Mouse (Mus musculus) kidney, embryonic 14.5 days (tissue): ENCODE measurements around the gene B3gnt2. TPM values are rescaled to one million over a fixed set of nuclear protein-coding genes. Genes with fewer than 3 reads are reported as not detected.

Experiments used
- ATAC-seq: fragments of 200-750 bp; cut with Nextera tagmentation; 2 replicates; pipeline ENCODE4 v1.8.0; 2017; ENCODE audit warnings: moderate number of reproducible peaks, mild to moderate bottlenecking, moderate TSS enrichment, moderate library complexity; ENCODE audit not compliant: low FRiP score, low TSS enrichment
- H3K27ac ChIP-seq: fragments of 300-500 bp; sonication (generic); 2 replicates; pipeline ENCODE4 v1.5.1; 2014; ENCODE audit warnings: low read depth, mild to moderate bottlenecking, low read length, moderate library complexity, mixed read lengths
- H3K27me3 ChIP-seq: fragments of 300-500 bp; sonication (generic); 2 replicates; pipeline ENCODE4 v1.6.1; 2014; ENCODE audit warnings: mild to moderate bottlenecking, low read length; ENCODE audit not compliant: control insufficient read depth, insufficient read depth
- H3K36me3 ChIP-seq: fragments of 300-500 bp; sonication (generic); 2 replicates; pipeline ENCODE4 v1.6.1; 2014; ENCODE audit warnings: low read length, mixed read lengths; ENCODE audit not compliant: control insufficient read depth, insufficient read depth
- H3K4me1 ChIP-seq: fragments of 300-500 bp; sonication (generic); 2 replicates; pipeline ENCODE4 v1.6.1; 2014; ENCODE audit warnings: low read length, mixed read lengths; ENCODE audit not compliant: control insufficient read depth, insufficient read depth
- H3K4me2 ChIP-seq: fragments of 300-500 bp; sonication (generic); replicated peaks from 2 replicates; pipeline ENCODE4 v1.6.1; 2014; ENCODE audit warnings: low read depth, mild to moderate bottlenecking, low read length
- H3K4me3 ChIP-seq: fragments of 300-500 bp; sonication (generic); 2 replicates; pipeline ENCODE4 v1.5.1; 2014; ENCODE audit warnings: mild to moderate bottlenecking, low read length
- H3K9ac ChIP-seq: fragments of 300-500 bp; sonication (generic); 2 replicates; pipeline ENCODE4 v1.6.1; 2014; ENCODE audit warnings: low read depth, mild to moderate bottlenecking, low read length, moderate library complexity
- H3K9me3 ChIP-seq: fragments of 300-500 bp; sonication (generic); 2 replicates; pipeline ENCODE4 v1.6.1; 2016; ENCODE audit warnings: low read length; ENCODE audit not compliant: control insufficient read depth
- WGBS: fragments of 180-500 bp; shearing (Covaris S2); extraction: QIAGEN DNeasy Blood & Tissue Kit; methylation state at CpG from one replicate; pipeline ENCODE4 v1.1.7; 2014; 5-methylcytosine and 5-hydroxymethylcytosine counted together
- polyA plus RNA-seq: library from polyadenylated mRNA; unstranded; fragments of >200 nt; fragmentation: Nextera tagmentation; extraction: Ambion mirVana; gene quantifications from 2 replicates; pipeline ENCODE4 v1.2.1, GENCODE M21; 2014

Gene B3gnt2
- polyA plus RNA-seq, 1 experiment from 2014 or later, result 9.1 TPM

DNA sequence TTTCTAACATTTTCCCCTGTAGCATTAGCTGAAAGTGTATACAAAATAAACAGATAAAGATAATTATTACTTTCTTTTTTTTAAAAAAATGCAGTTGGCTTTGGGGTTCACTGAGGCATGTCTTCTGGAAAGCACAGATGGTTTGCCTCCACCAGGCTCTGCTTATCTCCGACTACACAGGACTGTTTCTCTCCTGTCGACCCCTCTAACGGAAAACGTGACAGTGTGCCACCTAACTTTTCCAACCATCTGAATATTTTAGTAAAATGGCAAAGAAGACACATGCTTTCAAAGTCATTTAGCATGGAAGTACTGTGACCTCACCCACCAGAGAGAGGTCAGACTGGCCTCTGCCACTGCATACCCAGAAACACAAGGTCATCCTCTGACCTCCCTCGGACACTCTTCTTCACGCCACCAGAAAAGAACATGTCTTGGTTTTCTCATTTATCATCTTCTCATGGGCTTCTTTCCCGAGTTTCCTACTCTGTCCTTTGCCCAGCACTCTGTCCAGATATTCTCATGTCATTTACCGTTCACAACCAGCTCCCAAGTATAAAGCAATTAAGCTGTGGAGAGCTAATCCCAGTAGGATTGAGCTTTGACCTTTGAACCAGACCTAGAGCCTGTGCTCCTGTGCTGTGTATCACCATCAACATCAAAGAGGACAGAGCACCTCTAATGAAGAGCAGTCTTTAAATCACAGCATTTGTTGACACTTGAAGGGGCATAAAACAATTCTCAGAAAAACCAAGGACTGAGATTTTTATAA is 13.6 kb downstream of the B3gnt2 start:
- no peaks in the 10 kb centered on the region for H3K9me3 ChIP-seq
- H3K4me1 ChIP-seq, result peaks cover 26% of the 10 kb centered on the region
- 40% methylated on average over 8 of the region's 8 CpGs for WGBS
- H3K4me2 ChIP-seq, result no peak overlapping the region
- H3K27ac ChIP-seq, result no peak overlapping the region; the same call in 1 of the 2 replicates
- H3K4me3 ChIP-seq, result no peak overlapping the region
- no peaks in the 10 kb centered on the region for H3K27me3 ChIP-seq
- ATAC-seq, result no peak
- no peak overlapping the region for H3K9ac ChIP-seq
- H3K36me3 ChIP-seq, result no peaks in the 10 kb centered on the region

DNA sequence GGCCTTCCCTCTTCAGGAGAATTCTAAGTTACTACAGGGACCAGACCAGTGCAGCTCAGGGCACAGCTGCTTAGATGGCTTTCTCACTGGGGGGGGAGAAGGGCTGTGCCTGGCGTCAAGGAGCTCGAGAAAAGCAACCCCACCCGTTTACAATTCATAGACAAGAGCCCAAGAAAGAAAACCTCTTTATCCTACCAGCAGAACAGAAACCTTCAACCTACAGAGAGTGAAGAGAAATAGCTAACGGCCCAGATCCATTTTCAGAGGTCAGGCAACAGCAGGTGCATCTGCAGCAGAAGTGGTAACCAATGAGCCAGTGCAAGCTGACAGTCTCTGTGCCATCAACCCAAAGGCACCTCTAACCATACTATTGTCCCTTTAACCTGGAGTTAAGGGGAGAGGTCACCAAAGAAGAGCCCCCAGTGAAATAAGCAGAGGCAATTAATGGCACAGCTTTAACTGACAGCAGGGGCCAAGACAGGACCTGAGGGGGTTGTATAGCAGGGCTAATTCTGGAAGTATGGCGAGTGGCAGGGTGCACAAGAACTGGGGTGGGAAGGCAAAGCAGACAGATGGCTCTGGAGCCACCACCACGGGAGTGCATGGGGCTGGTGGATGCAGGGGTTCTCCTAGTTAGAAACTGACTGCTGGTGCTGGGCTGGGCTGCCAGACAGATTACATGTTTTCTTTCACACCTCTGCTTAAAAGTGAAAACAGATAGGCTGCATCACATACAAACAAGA is 14.5 kb downstream of the B3gnt2 start:
- Histone ChIP-seq H3K9ac (no peak overlapping the region), H3K4me1 (peaks cover 26% of the 10 kb centered on the region), H3K4me3 (no peak overlapping the region), H3K27me3 (no peaks in the 10 kb centered on the region), H3K36me3 (no peaks in the 10 kb centered on the region), H3K27ac (no peak overlapping the region), H3K9me3 (no peaks in the 10 kb centered on the region), H3K4me2 (no peak overlapping the region)
- WGBS, result 57% methylated on average over 6 of the region's 6 CpGs
- no peak for ATAC-seq

DNA sequence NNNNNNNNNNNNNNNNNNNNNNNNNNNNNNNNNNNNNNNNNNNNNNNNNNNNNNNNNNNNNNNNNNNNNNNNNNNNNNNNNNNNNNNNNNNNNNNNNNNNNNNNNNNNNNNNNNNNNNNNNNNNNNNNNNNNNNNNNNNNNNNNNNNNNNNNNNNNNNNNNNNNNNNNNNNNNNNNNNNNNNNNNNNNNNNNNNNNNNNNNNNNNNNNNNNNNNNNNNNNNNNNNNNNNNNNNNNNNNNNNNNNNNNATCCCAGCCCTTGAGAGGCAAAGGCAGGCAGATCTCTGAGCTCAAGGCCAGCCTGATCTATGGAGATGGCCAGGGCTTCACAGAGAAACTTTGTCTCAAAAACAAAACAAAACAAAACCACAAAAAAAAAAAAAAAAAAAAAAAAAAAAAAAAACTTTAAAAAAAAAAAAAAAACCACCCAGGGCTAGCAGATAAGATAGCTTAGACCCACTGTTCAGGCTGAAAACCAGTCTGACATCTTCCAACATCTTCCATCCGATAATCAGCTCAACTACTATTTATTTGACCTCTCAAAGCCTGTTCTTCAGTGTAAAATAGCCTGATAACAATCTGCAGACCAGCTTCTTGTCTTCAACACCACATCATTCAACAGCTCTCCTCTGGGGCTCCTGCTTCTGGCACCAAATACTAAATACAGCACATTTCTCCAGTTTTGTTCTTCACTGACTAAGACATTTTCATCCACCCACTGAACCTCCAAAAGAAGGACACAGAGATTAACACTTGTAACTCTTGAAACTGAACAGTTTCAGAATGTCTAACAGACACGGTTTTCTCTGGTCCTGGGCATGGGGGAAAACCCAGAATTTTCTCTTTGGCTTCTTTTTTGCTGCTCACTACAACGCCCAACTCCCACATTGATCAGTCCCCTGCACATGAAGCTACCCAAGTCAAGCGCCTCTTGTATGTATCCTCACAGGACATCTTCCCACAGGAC is 15.7 kb downstream of the B3gnt2 start:
- ATAC-seq, result no peak
- Histone ChIP-seq H3K36me3 (no peaks in the 10 kb centered on the region), H3K9me3 (no peaks in the 10 kb centered on the region), H3K27ac (no peak overlapping the region), H3K4me3 (no peak overlapping the region), H3K9ac (no peak overlapping the region), H3K27me3 (no peaks in the 10 kb centered on the region), H3K4me1 (peaks cover 26% of the 10 kb centered on the region), H3K4me2 (no peak overlapping the region)
- 77% methylated on average over 4 of the region's 4 CpGs for WGBS

DNA sequence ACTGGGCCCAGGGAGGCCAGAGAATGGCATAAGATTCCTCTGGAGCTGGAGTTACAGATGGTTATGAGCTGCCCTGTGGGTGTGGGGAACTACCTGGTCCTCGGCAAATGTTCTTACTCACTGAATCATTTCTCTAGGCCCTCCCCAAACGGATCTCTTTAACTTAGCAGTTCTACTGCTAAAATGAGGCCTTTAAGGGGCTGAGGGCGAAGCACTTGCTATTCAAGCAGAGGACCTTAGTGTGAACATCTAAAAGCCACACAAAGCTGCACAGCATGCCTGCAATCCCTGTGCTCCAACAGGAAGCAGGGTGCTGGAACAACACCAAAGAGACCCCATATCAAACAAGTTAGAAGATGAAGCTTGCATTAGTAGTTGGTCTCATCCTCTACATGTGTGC is 21.3 kb downstream of the B3gnt2 start:
- no peak for ATAC-seq
- no peaks in the 10 kb centered on the region for H3K27me3 ChIP-seq
- no peak overlapping the region for H3K4me3 ChIP-seq
- 76% methylated on average over 3 of the region's 3 CpGs for WGBS
- 0 out of 2 replicates have a peak, but pooled peaks cover 4% of the 10 kb centered on the region for H3K36me3 ChIP-seq
- H3K9me3 ChIP-seq, result no peaks in the 10 kb centered on the region
- H3K27ac ChIP-seq, result no peak overlapping the region
- H3K4me2 ChIP-seq, result no peak overlapping the region
- H3K9ac ChIP-seq, result 0 out of 2 replicates have a peak overlapping the region, but pooled peaks have one; percentile 18
- H3K4me1 ChIP-seq, result peaks cover 4% of the 10 kb centered on the region; the same call in 1 of the 2 replicates

DNA sequence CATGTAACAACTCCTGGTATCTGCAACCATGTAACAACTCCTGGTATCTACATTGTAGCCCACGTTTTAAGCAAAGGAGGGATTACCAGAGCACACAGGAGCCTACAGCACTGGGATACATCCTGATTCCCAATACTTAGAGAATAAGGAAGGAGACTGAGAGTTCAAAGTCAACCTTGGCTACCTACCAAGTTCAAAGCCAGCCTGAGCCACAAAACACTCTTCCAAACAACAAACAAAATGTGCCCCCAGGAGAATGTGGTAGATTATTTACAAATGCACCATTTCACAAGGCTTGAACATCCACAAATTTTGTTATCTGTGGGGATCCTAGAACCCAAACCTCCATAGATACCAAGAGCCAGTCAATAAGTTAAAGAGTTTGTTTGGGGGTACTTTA is 22.4 kb downstream of the B3gnt2 start:
- H3K27ac ChIP-seq, result no peak overlapping the region

DNA sequence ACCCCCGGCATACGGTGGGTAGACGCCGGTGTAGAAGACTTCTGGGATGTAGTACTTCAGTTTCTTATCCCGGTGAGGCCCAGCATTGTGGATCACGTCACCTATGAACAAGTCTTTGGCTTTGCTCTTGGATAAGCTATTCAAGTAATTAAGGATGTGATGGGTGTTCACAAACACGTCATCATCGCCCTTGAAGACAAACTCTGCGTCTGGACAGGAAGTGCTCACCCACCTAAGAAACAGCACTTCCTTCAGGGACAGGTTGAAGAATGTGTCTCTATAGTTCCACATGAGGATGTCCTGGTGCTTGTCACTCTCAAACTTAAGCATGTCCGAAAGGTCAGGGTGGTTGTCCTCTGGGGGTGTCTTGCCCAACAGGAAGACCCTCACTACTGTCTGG is 24.5 kb downstream of the B3gnt2 start:
- Histone ChIP-seq H3K27ac (no peak overlapping the region), H3K27me3 (no peaks in the 10 kb centered on the region), H3K4me3 (no peak overlapping the region), H3K4me2 (no peak overlapping the region), H3K4me1 (no peaks in the 10 kb centered on the region), H3K36me3 (0 out of 2 replicates have a peak, but pooled peaks cover 4% of the 10 kb centered on the region), H3K9ac (no peak overlapping the region), H3K9me3 (no peaks in the 10 kb centered on the region)
- ATAC-seq, result no peak
- 92% methylated on average over 10 of the region's 10 CpGs for WGBS

More for the DNA sequence above, 22.4 kb downstream of the B3gnt2 start:
- H3K4me2 ChIP-seq, result no peak overlapping the region
- no peak overlapping the region for H3K9ac ChIP-seq
- H3K4me3 ChIP-seq, result no peak overlapping the region
- H3K36me3 ChIP-seq, result 0 out of 2 replicates have a peak, but pooled peaks cover 4% of the 10 kb centered on the region
- no peak for ATAC-seq
- WGBS, result 78% methylated on average over 1 of the region's 1 CpGs
- H3K9me3 ChIP-seq, result no peaks in the 10 kb centered on the region
- peaks cover 4% of the 10 kb centered on the region; the same call in 1 of the 2 replicates for H3K4me1 ChIP-seq
- no peaks in the 10 kb centered on the region for H3K27me3 ChIP-seq

DNA sequence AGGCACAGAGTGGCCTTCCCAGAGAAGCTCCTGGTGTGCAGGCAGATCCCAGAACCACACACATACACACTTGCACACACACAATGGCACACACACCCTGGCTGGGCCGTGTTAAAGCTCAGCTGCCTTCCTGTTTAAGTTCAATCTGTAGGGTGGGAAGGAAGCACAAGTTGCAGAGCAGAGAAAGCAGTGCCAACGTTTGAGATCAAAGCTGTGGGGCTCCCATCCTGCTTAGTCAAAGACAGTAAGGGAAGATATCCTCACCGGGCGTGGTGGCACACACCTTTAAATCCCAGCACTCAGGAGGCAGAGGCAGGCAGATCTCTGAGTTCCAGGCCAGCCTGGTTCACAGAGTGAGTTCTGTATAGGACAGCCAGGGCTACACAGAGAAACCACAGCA is 28.2 kb downstream of the B3gnt2 start:
- Histone ChIP-seq H3K9ac (no peak overlapping the region), H3K36me3 (0 out of 2 replicates have a peak, but pooled peaks cover 4% of the 10 kb centered on the region), H3K4me3 (no peak overlapping the region), H3K4me1 (no peaks in the 10 kb centered on the region), H3K9me3 (no peaks in the 10 kb centered on the region), H3K4me2 (no peak overlapping the region), H3K27ac (no peak overlapping the region), H3K27me3 (no peaks in the 10 kb centered on the region)
- ATAC-seq, result no peak
- 82% methylated on average over 4 of the region's 4 CpGs for WGBS

DNA sequence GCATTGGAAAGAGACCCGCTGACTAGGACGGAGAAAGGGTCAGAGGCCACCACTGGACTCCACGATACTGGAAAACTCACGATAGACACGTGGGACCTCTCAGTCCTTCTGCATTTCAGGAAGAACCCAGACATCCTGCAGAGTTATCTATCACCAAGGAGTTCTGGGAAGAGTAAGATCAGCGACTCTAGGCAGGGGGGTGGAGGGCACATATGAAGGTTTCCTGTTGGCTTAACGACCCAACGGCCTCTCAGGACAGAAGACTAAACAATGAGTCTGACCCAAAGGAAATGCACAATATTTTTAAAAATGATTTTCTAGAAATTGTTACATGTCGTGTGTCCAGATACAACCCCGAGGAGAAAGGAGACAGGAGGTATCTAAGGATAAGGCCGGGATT is 28.8 kb downstream of the B3gnt2 start:
- Histone ChIP-seq H3K36me3 (0 out of 2 replicates have a peak, but pooled peaks cover 4% of the 10 kb centered on the region), H3K4me3 (no peak overlapping the region), H3K9me3 (no peaks in the 10 kb centered on the region), H3K27me3 (no peaks in the 10 kb centered on the region), H3K27ac (no peak overlapping the region), H3K4me2 (no peak overlapping the region), H3K4me1 (no peaks in the 10 kb centered on the region), H3K9ac (no peak overlapping the region)
- ATAC-seq, result no peak
- WGBS, result 83% methylated on average over 11 of the region's 11 CpGs
